Mouse (Mus musculus): ENCODE results near the gene Jun.

Gene Jun

GRCm38 (mm10) chr4:95025847-95026600, 26.0 kb downstream of the Jun start:
- no peak for DNase-seq

DNA sequence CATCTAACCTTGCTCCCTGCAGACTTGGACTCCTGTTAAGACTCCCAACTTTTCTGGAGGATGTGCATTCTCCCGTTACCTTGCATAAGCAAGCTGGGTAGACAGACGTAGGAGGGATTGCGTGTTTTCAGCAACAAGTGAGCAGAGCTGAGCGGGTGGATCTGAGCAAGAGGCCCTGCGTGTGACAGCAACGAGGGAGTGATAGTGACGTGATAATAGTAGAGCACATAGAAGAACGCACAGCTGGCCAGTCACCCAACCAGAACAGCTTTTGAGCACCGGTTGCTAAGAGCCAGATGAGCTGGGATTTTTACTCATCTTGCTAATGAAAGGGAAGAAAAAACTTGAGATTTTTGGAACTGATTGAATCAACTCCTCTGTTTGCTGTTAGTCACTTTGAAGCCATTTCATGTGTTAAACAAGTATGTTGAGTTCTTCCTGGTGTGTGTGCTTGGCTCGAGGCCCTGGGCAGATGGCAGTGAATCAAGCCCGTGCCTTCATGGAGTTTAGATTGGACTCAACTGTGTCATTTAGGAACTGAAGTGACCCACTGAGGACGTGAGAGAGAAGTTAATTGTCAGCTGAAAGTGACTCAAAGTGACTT, 28.6 kb downstream of the Jun start:
- DNase-seq = no peak

DNA sequence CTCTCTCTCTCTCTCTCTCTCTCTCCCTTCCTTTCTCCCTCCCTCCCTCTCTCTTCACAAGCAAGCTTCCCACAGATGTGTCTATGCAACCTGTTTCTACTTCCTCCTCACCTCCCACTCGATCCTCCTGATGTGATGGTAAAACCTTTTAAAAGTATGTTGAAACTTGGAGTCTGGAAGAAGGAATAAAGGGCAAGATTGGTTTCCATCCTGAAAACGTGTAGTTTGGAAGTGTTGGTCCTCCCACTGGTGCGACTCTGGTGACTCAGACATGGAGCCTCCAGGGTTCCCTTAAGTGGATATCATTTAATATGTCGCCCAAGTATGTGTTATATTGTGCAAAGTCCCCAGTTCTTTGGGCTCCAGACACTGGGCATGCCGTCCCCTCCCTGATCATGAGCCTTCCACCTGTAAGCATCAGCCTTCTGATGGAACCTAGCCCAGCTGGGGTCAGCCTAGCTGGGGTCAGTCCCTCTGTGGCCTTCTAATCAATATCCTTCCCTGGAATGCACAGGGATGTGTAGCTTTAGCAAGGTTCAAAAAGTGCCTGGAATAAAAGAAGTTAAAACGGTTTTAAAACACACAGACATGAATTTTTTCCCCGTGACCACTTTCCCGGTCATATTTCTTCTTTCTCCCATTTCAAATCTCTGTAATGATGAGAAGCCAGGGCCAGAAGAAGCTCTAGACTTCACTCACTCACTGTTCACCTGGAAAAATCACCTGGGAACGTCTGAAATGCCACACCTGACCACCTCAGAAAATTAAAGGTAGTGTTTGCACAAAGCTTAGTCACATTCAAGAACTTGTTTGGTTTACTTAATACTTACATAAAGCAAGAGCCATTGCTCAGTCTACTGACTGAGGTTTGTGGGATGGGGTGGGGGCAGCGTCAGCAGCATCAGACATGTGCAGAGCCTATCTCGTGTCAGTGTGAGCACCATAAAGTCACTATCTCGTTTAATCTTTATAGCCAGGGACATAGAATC, 30.1 kb downstream of the Jun start:
- no peak for DNase-seq

DNA sequence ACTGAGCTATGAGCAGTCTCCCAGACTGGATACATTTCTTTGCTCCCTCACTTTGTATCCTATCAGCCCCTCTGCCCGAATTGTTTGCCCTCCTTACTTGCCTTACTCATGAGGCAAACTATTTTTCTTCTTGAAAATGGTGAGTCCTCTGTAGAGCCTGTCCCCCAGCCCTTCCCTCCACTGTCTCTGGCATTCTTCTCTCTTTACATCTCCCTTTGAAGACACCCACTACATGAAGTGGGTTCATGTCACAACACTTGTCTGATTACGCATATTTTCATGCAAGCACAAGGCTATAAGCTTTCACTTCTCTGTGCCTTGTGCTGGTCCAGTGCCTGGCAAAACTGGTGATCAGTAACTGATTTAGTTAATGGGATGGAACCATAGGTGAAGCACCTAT, 31.8 kb downstream of the Jun start:
- no peak for DNase-seq

- no peak for DNase-seq
Measured at GRCm38 (mm10) chr4:95018221-95018620, 33.8 kb downstream of the Jun start.

DNA sequence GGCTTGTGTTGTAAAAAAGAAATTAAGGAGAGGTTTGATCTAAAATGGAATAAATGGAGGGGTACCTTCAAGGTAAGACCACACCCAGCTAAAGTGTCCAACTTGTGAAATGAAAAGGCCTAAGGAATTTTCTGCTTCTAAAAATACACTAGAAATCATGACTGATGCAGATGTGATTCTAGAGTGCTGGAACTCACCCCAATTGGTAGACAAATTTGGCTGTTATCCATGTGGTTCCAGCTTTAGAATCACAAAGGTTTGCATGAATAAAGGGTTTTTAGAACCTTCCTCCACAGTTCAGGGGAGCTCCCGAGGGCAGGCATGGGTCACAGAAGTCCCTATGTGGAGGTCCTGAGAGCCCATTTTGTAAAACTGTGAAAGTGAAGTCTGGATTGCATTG, 39.3 kb downstream of the Jun start:
- DNase-seq = no peak

DNA sequence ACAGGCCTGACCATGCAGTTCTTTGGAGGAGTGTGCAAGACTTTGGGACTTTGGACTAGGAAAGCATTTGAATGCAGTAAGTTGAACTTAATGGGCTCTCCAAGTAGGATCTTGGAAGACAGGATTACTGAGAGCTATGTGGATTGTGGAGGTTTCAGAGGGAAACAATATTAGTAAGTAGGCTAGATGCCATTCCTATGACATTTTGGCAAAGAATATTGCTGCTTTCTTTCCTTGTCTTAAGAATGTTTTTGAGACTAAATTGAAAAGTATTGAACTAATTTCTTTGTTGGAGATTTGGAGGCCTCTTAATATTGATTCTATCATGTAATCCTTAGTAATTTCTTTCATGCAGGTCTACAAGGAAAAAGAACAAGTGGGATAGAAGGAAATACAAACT, 39.8 kb downstream of the Jun start:
- DNase-seq = no peak

GRCm38 (mm10) chr4:95008175-95009057, 43.6 kb downstream of the Jun start:
- DNase-seq = peak; percentile 53 to 62

GRCm38 (mm10) chr4:95007759-95008158, 44.3 kb downstream of the Jun start:
- DNase-seq = no peak

DNA sequence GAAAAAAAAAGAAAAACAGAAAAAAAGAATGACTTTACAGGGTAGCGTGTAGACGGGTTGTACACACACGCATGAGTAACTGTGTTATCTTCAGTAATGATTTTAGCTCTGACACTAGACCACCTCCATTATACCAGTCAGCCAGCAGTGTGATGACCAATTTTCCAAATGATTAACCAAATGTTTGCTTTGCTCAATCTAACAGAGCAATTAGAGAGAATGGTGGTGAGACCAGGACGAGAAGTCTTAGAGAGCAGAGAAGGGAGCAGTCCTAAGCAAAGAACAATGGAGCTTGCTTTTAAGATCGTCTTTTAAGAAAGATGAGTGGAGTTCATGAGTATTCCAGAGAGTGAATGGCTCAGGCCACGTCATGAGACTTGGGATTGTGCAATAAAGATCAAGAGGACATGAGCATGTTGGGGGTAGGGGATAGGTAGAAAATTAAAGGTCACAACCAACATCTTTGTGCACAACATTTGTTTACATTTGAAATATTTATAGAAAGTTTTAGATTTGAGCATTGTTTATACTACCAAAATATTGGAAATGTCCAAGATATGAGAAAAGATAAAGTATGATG, 46.7 kb downstream of the Jun start:
- DNase-seq = no peak

DNA sequence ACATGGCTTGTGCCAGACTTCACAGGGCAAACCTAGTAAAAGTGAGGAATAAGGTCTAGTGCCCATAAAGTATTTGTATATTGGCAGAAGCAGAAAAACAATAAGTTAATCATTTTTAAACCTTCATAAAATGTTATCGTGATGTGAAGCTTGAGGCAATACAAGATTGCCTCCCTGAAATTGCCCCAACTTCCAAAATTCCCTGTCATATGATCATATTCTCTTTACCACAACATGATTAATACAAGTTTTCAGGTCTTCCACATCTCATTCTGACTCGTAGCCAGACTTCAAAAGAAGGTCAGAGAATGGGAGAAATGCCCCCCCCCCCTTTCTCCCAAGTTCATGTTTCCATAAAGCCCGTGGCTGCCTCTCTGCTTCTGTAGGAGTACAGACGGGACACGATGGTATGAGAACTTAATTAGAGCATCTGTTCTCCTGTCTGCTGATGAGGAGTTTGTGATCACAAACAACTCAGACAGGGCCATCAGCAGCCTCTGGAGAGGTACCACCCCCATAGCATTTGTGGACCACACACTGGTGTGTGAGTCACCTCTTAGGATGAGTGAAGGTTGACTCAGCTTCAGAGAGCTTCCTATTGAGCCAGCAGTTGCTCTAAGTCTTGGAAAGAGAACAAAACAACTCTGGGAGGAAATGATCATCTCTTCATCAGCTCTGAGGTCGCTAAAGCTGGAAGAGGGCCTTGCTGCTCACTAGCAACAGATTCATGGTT, 50.8 kb downstream of the Jun start:
- DNase-seq = no peak

GRCm38 (mm10) chr4:95000147-95000546, 51.9 kb downstream of the Jun start:
- no peak for DNase-seq

- no peak for DNase-seq
Measured at GRCm38 (mm10) chr4:94999249-94999648, 52.8 kb downstream of the Jun start.

Data from thymus, postnatal 36 days (tissue).